Mouse (Mus musculus): ENCODE measurements around the gene Mms22l.
"Not testable (repeated sequence)": the region's sequence is repeated elsewhere in the genome, so short reads cannot be mapped to it uniquely, and the experiment has no call there.

Gene Mms22l

GRCm38 (mm10) chr4:24620440-24620839 lies 124.2 kb downstream of the Mms22l start:
- no peak for DNase-seq (ENCODE audit: low spot score in 2 of 2)

DNA sequence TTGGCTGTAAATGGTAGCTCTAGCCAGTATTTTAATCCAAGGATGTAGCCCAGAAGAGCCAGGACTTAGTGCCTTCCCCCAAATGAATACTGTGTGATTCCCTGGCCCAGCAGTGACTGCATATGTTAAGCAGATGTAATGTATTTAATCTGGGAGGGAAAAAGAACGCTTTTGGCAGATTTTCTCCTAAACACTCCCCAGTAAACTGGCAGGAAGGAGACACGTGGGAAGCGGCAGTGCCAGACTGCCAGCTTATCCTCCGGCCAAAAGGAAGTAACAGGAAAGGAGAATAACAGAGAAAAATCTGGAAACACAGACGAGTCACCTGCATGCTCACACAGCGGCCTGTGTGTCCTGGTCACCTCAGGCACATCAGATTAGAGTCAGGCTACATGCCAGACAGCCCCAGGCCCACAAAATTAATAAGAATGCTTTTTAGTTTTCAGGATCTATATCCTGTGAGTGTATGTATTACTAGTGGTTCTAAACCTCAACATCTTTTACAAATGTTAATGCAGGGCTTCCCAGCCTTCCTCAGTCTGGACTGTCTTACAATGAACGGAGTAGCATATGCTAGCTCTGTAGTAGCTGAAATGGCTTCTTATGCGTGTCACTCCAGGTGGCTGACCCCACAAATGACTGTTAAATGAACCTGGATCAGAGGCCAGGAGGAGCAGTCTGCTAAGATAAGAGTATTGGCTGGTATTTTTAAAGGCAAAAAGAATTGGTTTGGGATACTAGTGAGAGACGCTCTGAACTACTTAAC lies 125.4 kb downstream of the Mms22l start:
- no peak for DNase-seq (ENCODE audit: low spot score in 2 of 2)

DNA sequence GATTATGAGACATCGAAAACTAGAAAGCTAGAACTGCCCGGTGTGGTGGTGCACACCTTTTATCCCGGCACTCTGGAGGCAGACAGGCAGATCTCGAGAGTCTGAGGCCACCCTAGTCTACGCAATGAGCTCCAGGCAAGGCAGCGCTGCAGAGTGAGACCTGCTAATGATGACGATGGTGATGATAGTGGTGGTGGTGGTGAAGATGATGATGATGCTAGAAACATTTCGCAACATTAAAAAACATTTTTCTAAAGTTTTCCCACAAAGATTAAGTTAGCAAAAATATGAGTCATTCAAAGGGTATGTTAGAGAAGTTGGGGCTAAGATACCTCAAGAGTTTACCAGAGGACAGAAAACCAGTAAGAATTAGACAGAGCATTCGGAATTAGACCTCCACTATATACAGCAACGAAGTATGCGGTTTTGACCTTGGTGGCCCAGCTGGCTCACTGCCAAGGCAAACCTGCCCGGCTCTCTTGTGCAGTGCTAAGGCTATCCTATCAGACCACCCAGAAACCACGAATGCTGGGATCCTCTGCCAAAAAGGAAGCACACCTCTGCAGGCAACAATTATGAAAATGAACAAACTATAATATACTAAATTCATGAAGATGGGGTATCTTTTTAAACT lies 129.8 kb downstream of the Mms22l start:
- DNase-seq (ENCODE audit: low spot score in 2 of 2) = no peak

- DNase-seq (ENCODE audit: low spot score in 2 of 2) = no peak
Observed at GRCm38 (mm10) chr4:24626686-24627085, 130.4 kb downstream of the Mms22l start.

- no peak for DNase-seq (ENCODE audit: low spot score in 2 of 2)
Observed at GRCm38 (mm10) chr4:24627871-24628270, 131.6 kb downstream of the Mms22l start.

- no peak for DNase-seq (ENCODE audit: low spot score in 2 of 2)
Observed at GRCm38 (mm10) chr4:24630430-24630829, 134.2 kb downstream of the Mms22l start.

DNA sequence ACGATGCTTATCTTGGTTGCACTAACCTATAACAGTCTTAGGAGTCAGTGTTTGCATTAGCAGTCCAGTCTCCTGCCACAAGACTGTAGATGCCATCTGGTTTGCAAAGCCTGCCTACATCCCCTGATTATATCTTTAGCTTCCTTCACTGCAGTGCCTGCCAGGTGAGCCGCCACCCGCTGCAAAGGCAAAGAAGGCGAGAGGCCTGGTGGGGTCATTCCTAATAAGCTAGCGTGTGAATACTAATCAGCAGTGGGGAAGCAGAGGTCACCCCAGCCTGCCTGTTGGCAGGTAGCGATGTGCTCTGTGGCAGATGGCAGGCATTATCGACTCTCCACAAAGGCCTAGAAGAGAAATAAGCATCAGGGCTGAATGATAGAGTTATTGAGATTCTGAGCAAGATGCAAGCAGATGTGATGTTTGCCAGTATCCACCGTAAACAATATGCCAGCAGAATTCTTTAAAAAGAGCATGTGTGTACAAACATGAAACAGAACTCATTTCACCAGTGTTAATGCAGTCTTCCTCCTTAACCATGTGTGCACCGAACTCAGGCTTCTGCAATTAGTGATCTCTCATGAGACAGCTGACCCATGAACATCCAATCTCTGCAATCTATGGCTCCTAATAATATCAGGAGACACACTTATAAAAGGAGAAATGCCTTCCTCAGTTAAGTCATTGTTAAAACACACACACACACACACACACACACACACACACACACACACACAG lies 135.1 kb downstream of the Mms22l start:
- no peak for DNase-seq (ENCODE audit: low spot score in 2 of 2)

DNA sequence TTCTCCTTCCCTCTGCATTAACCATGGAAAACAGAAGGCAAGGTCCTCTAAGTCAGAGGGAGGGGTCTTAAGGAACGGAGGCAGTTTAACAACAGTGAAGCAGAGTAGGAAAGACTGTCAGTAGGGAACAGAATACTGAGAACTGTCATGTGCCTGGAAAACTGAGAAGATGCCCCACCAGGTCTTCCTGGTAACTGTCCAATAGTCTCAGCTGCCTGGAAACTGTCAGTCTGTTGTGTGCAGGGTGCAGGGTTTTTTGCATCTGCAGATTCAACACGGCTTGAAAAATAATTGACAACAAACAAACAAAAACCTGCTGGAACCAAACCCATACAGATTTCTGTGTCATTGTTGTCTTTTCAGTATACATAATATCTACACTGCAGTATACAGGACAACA lies 146.1 kb downstream of the Mms22l start:
- no peak for DNase-seq (ENCODE audit: low spot score in 2 of 2)

DNA sequence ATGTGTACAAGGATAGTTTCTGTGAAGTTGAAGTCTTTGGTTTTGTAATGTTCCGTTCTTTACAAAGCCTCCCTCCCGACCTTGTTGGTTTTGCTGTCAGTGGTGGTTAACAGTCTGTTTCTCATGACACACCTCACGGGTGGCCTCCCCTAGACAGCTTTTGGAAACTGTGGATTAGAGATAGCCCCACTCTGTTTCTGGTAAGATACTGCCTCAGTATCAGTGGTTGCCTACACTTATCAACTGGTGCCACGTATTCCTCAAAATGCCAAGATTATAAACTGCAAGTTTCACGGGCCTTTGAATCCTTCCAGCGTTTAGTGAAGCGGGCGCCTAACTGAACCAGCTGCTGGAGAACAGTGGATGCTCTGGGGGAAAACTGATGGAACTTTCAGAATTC lies 148.5 kb downstream of the Mms22l start:
- DNase-seq (ENCODE audit: low spot score in 2 of 2) = not testable (repeated sequence)
